Mouse (Mus musculus) spleen, postnatal 0 days (tissue): ENCODE results near the gene Rab26. TPM values are rescaled to one million over a fixed set of nuclear protein-coding genes. Genes with fewer than 3 reads are reported as not detected.

Experiments
- polyA plus RNA-seq: library from polyadenylated mRNA; unstranded; fragments of >200 nt; fragmentation: Nextera tagmentation; extraction: Ambion mirVana; gene quantifications from 2 replicates; pipeline ENCODE4 v1.2.1, GENCODE M21; 2015

Gene Rab26
- polyA plus RNA-seq = 1.5 and 2.3 TPM in 2 replicates

DNA sequence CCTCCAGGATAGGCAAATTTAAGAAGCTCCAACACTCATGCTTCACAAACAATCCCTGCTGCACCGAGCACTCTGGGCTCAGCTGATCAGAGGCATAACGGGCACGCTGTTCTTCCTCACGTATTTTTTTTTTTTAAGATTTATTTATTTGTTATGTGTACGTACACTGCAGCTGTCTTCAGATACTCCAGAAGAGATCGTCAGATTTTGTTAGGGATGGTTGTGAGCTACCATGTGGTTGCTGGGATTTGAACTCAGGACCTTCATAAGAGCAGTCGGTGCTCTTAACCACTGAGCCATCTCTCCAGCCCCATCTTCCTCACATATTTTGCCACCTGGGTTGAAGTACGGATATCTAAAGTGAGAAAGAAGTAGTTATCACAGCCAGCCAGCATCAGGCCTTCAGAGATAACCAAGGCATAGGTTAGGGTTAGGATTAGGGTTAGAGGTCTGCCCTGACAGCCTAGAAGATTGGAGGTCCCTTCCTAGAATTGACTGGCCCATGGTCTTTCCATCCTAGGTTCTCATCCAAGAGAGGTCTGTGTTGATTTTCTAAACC is at the start of gene Rab26:
Gene Rab26 (minus strand): TSS at position 51 of the 559 bp plus-strand sequence.

GRCm38 (mm10) chr17:24549618-24550415 is 15.8 kb upstream of the Rab26 start, which contains the start of gene Pkd1:
Gene Pkd1 (plus strand): TSS chr17:24549834.

GRCm38 (mm10) chr17:24527723-24528559 is 6.1 kb downstream of the Rab26 start, which contains the start of gene Traf7:
Gene Traf7 (minus strand): TSS chr17:24527938.

GRCm38 (mm10) chr17:24488186-24488661 is 45.8 kb downstream of the Rab26 start, which contains the start of gene Caskin1:
Gene Caskin1 (plus strand): TSS chr17:24488601.

GRCm38 (mm10) chr17:24478663-24479380 is 55.2 kb downstream of the Rab26 start, which contains the start of gene Mlst8:
Gene Mlst8 (minus strand): TSS chr17:24479078.

Other genes starting within 250 kb of the Rab26 start
- gene Abca17, start 183.1 kb downstream of the Rab26 start, polyA plus RNA-seq = 0.10 and 0.13 TPM in 2 replicates
- 13.0 and 14.0 TPM in 2 replicates for gene Abca3, start 182.3 kb downstream of the Rab26 start, polyA plus RNA-seq
- 158 and 162 TPM in 2 replicates for gene Rnps1, start 119.6 kb downstream of the Rab26 start, polyA plus RNA-seq
- 48.9 and 53.5 TPM in 2 replicates for gene Eci1, start 107.6 kb downstream of the Rab26 start, polyA plus RNA-seq
- gene Dnase1l2, start 91.1 kb downstream of the Rab26 start, polyA plus RNA-seq = 1.00 and 1.4 TPM in 2 replicates
- 17.4 and 20.1 TPM in 2 replicates for gene E4f1, start 63.9 kb downstream of the Rab26 start, polyA plus RNA-seq
- 74.7 and 81.1 TPM in 2 replicates for gene Pgp, start 63.8 kb downstream of the Rab26 start, polyA plus RNA-seq
- gene Bricd5, start 60.3 kb downstream of the Rab26 start, polyA plus RNA-seq = not detected in 2 replicates
- 14.6 and 17.9 TPM in 2 replicates for gene Mlst8, start 55.1 kb downstream of the Rab26 start, polyA plus RNA-seq
- 0.38 and 0.40 TPM in 2 replicates for gene Caskin1, start 45.6 kb downstream of the Rab26 start, polyA plus RNA-seq
- 41.7 and 45.4 TPM in 2 replicates for gene Traf7, start 6.3 kb downstream of the Rab26 start, polyA plus RNA-seq
- 4.8 and 12.3 TPM in 2 replicates for gene Pkd1, start 15.6 kb upstream of the Rab26 start, polyA plus RNA-seq
- gene Tsc2, start 98.4 kb upstream of the Rab26 start, polyA plus RNA-seq = 33.4 and 33.5 TPM in 2 replicates
- gene Nthl1, start 98.5 kb upstream of the Rab26 start, polyA plus RNA-seq = 6.9 and 8.2 TPM in 2 replicates
- gene Slc9a3r2, start 116.1 kb upstream of the Rab26 start, polyA plus RNA-seq = 32.8 and 46.2 TPM in 2 replicates
- gene Npw, start 124.2 kb upstream of the Rab26 start, polyA plus RNA-seq = 0.44 and 0.54 TPM in 2 replicates
- 9.6 and 9.9 TPM in 2 replicates for gene Zfp598, start 135.5 kb upstream of the Rab26 start, polyA plus RNA-seq
- 0.06 and 0.11 TPM in 2 replicates for gene Syngr3, start 155.7 kb upstream of the Rab26 start, polyA plus RNA-seq
- gene Gfer, start 161.9 kb upstream of the Rab26 start, polyA plus RNA-seq = 31.0 and 32.6 TPM in 2 replicates
- 0.81 and 1.3 TPM in 2 replicates for gene Noxo1, start 162.0 kb upstream of the Rab26 start, polyA plus RNA-seq
- 35.3 and 37.9 TPM in 2 replicates for gene Tbl3, start 173.4 kb upstream of the Rab26 start, polyA plus RNA-seq
- not detected in 2 replicates for gene Rnf151, start 183.9 kb upstream of the Rab26 start, polyA plus RNA-seq
- gene Rps2, start 183.9 kb upstream of the Rab26 start, polyA plus RNA-seq = 1,569 and 1,600 TPM in 2 replicates
- 212 and 230 TPM in 2 replicates for gene Ndufb10, start 190.3 kb upstream of the Rab26 start, polyA plus RNA-seq
- gene Rpl3l, start 193.6 kb upstream of the Rab26 start, polyA plus RNA-seq = 1.1 and 1.3 TPM in 2 replicates
- 103 and 110 TPM in 2 replicates for gene Msrb1, start 202.4 kb upstream of the Rab26 start, polyA plus RNA-seq
- gene Hs3st6, start 218.8 kb upstream of the Rab26 start, polyA plus RNA-seq = not detected in 2 replicates